Mouse (Mus musculus) heart, postnatal 0 days (tissue): ENCODE data around the gene Isg20.

Experiments
- CTCF ChIP-seq: IDR thresholded peaks from 2 replicates; pipeline ENCODE4 v1.5.1; 2016; ENCODE audit warnings: antibody characterized with exemption, control low read depth, low read depth
- EP300 ChIP-seq: IDR thresholded peaks from 2 replicates; pipeline ENCODE4 v1.6.1; 2016; ENCODE audit warnings: antibody characterized with exemption, low read depth

DNA sequence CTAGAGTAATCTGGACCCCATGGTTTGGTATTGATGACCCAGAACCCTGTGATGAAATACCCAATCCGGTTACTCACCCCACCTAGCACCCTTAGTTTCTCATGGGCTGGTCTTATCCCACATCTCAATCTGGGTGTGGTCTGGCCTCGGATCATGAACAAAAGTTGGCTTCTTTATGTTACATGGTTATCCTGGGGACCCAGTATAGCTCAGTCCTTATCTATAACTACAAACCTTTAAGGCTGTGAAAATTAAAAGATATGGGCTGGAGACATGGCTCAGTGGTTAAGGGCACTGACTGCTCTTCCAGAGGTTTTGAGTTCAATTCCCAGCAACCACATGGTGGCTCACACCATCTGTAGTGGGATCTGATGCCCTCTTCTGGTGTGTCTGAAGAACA is 29.3 kb downstream of the Isg20 start:
- no peak for TF ChIP-seq EP300
- TF ChIP-seq CTCF: no peak
